Mouse (Mus musculus): ENCODE results near the gene Kctd19. TPM values are rescaled to one million over a fixed set of nuclear protein-coding genes. Genes with fewer than 3 reads are reported as not detected.

Gene Kctd19
- polyA plus RNA-seq, 1 experiment, result not detected

GRCm38 (mm10) chr8:105433021-105433420 is 19.7 kb upstream of the Kctd19 start:
- no peak for TF ChIP-seq GATA1 (IDR thresholded peaks at IDR 0.05; ENCODE audit: low read length)
- no peak for TF ChIP-seq TAL1 (IDR thresholded peaks at IDR 0.05; ENCODE audit: low read length)
- peaks cover 49% of the 10 kb centered on the region for H3K27me3 ChIP-seq (ENCODE audit: control insufficient read depth)
- H3K4me3 ChIP-seq (replicated peaks), result no peak overlapping the region
- no peaks in the 10 kb centered on the region for H3K36me3 ChIP-seq (ENCODE audit: control insufficient read depth)
- no peaks in the 10 kb centered on the region for H3K9me3 ChIP-seq (ENCODE audit: control insufficient read depth, low read length)
- no peaks in the 10 kb centered on the region for H3K4me1 ChIP-seq (ENCODE audit: control insufficient read depth)

GRCm38 (mm10) chr8:105431743-105432515 is 18.6 kb upstream of the Kctd19 start:
- Histone ChIP-seq H3K27me3 (ENCODE audit: control insufficient read depth) (peaks cover 48% of the 10 kb centered on the region), H3K9me3 (ENCODE audit: control insufficient read depth, low read length) (no peaks in the 10 kb centered on the region), H3K4me3 (replicated peaks) (no peak overlapping the region), H3K4me1 (ENCODE audit: control insufficient read depth) (no peaks in the 10 kb centered on the region), H3K36me3 (ENCODE audit: control insufficient read depth) (no peaks in the 10 kb centered on the region)
- no peak for TF ChIP-seq TAL1 (IDR thresholded peaks at IDR 0.05; ENCODE audit: low read length)
- no peak for TF ChIP-seq GATA1 (IDR thresholded peaks at IDR 0.05; ENCODE audit: low read length)

DNA sequence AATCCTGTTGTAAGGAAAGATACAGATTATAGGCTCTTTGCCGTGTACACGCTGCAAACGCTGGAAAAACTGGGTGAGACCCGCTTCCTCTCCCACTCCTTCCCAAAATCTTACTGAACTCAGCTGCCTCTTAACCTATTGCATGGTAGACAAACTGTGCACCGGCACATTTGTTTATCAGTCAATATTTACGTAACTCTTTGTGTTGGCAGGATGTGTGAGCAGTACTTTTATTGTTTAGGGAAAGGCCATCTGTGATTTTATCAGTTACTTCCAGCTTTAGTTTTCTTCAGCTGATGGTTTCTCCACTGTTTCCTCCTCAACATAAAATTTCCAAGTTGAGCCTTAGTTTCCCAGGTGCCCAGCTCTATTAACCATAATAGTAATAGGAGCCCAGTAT is 13.6 kb upstream of the Kctd19 start:
- Histone ChIP-seq H3K4me3 (replicated peaks) (no peak overlapping the region), H3K9me3 (ENCODE audit: control insufficient read depth, low read length) (no peaks in the 10 kb centered on the region), H3K4me1 (ENCODE audit: control insufficient read depth) (no peaks in the 10 kb centered on the region), H3K27me3 (ENCODE audit: control insufficient read depth) (peaks cover 37% of the 10 kb centered on the region), H3K36me3 (ENCODE audit: control insufficient read depth) (no peaks in the 10 kb centered on the region)
- TF ChIP-seq TAL1 (IDR thresholded peaks at IDR 0.05; ENCODE audit: low read length) (no peak), GATA1 (IDR thresholded peaks at IDR 0.05; ENCODE audit: low read length) (no peak)

DNA sequence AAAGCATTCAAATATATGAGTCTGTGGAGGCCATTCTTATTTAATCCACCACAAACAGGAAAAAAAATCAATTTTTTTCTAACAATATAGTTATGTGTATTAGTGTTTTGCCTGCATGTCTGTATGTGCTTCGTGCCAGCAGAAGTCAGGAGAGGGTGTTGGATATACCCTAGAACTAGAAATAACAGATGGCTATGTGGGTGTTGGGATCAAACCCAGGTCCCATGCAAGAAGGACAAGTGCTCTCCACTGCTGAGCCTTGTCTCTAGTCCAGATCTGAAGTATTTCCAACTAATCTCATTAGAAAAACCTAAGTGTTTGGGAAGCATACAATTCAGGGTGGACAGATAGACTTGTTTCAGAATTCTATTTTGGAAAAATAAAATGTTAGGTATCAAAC is 8.7 kb upstream of the Kctd19 start:
- H3K4me3 ChIP-seq (replicated peaks), result no peak overlapping the region
- no peaks in the 10 kb centered on the region for H3K4me1 ChIP-seq (ENCODE audit: control insufficient read depth)
- TF ChIP-seq GATA1 (IDR thresholded peaks at IDR 0.05; ENCODE audit: low read length) (no peak), TAL1 (IDR thresholded peaks at IDR 0.05; ENCODE audit: low read length) (no peak)
- H3K9me3 ChIP-seq (ENCODE audit: control insufficient read depth, low read length), result no peaks in the 10 kb centered on the region
- H3K36me3 ChIP-seq (ENCODE audit: control insufficient read depth), result no peaks in the 10 kb centered on the region
- peaks cover 25% of the 10 kb centered on the region for H3K27me3 ChIP-seq (ENCODE audit: control insufficient read depth)

GRCm38 (mm10) chr8:105419800-105420199 is 6.5 kb upstream of the Kctd19 start:
- no peaks in the 10 kb centered on the region for H3K4me1 ChIP-seq (ENCODE audit: control insufficient read depth)
- no peak for TF ChIP-seq GATA1 (IDR thresholded peaks at IDR 0.05; ENCODE audit: low read length)
- no peak for TF ChIP-seq TAL1 (IDR thresholded peaks at IDR 0.05; ENCODE audit: low read length)
- no peak overlapping the region for H3K4me3 ChIP-seq (replicated peaks)
- H3K36me3 ChIP-seq (ENCODE audit: control insufficient read depth), result no peaks in the 10 kb centered on the region
- peaks cover 30% of the 10 kb centered on the region for H3K27me3 ChIP-seq (ENCODE audit: control insufficient read depth)
- H3K9me3 ChIP-seq (ENCODE audit: control insufficient read depth, low read length), result no peaks in the 10 kb centered on the region

- no peaks in the 10 kb centered on the region for H3K36me3 ChIP-seq (ENCODE audit: control insufficient read depth)
- TF ChIP-seq GATA1 (IDR thresholded peaks at IDR 0.05; ENCODE audit: low read length), result no peak
- TF ChIP-seq TAL1 (IDR thresholded peaks at IDR 0.05; ENCODE audit: low read length), result no peak
- no peaks in the 10 kb centered on the region for H3K9me3 ChIP-seq (ENCODE audit: control insufficient read depth, low read length)
- peaks cover 38% of the 10 kb centered on the region for H3K27me3 ChIP-seq (ENCODE audit: control insufficient read depth)
- no peaks in the 10 kb centered on the region for H3K4me1 ChIP-seq (ENCODE audit: control insufficient read depth)
- H3K4me3 ChIP-seq (replicated peaks), result no peak overlapping the region
Observed at GRCm38 (mm10) chr8:105418992-105419391, 5.7 kb upstream of the Kctd19 start.

GRCm38 (mm10) chr8:105409947-105410346 is 3.4 kb downstream of the Kctd19 start:
- no peak overlapping the region for H3K4me3 ChIP-seq (replicated peaks)
- no peaks in the 10 kb centered on the region for H3K36me3 ChIP-seq (ENCODE audit: control insufficient read depth)
- peaks cover 5% of the 10 kb centered on the region for H3K4me1 ChIP-seq (ENCODE audit: control insufficient read depth)
- H3K27me3 ChIP-seq (ENCODE audit: control insufficient read depth), result peaks cover 34% of the 10 kb centered on the region
- TF ChIP-seq GATA1 (IDR thresholded peaks at IDR 0.05; ENCODE audit: low read length) (no peak), TAL1 (IDR thresholded peaks at IDR 0.05; ENCODE audit: low read length) (no peak)
- no peaks in the 10 kb centered on the region for H3K9me3 ChIP-seq (ENCODE audit: control insufficient read depth, low read length)

GRCm38 (mm10) chr8:105408331-105408730 is 5.0 kb downstream of the Kctd19 start:
- Histone ChIP-seq H3K4me1 (ENCODE audit: control insufficient read depth) (no peaks in the 10 kb centered on the region), H3K4me3 (replicated peaks) (no peak overlapping the region), H3K9me3 (ENCODE audit: control insufficient read depth, low read length) (no peaks in the 10 kb centered on the region), H3K27me3 (ENCODE audit: control insufficient read depth) (peaks cover 19% of the 10 kb centered on the region), H3K36me3 (ENCODE audit: control insufficient read depth) (no peaks in the 10 kb centered on the region)
- TF ChIP-seq GATA1 (IDR thresholded peaks at IDR 0.05; ENCODE audit: low read length), result no peak
- TF ChIP-seq TAL1 (IDR thresholded peaks at IDR 0.05; ENCODE audit: low read length), result no peak

DNA sequence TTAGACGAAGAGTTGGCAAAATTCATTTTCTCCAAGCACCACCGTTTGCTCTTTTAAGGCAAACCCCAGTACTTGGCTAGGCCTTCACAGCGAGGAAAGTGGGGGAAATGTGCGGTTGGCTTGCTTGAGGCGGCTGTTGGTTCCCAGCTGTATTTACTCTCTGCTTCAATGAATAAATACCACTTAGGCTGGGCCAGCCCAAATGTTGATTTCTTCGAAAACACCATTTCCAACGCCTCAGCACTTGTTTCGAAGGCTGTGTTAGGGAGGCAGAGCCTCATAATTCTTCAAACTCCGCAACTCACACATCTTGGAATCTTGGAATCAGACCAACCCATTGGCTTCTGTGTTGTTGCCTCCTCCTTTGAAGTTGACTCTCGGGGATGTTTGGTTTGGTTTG is 6.9 kb downstream of the Kctd19 start:
- H3K9me3 ChIP-seq (ENCODE audit: control insufficient read depth, low read length), result no peaks in the 10 kb centered on the region
- H3K4me1 ChIP-seq (ENCODE audit: control insufficient read depth), result no peaks in the 10 kb centered on the region
- peaks cover 7% of the 10 kb centered on the region for H3K27me3 ChIP-seq (ENCODE audit: control insufficient read depth)

More for the DNA sequence above, 6.9 kb downstream of the Kctd19 start:
- Histone ChIP-seq H3K4me3 (replicated peaks) (no peak overlapping the region), H3K36me3 (ENCODE audit: control insufficient read depth) (no peaks in the 10 kb centered on the region)
- TF ChIP-seq TAL1 (IDR thresholded peaks at IDR 0.05; ENCODE audit: low read length) (no peak), GATA1 (IDR thresholded peaks at IDR 0.05; ENCODE audit: low read length) (no peak)

Data from erythroblast, embryonic 14.5 days (primary cell).